Mouse (Mus musculus) neural tube, embryonic 15.5 days (tissue): Measurements from ENCODE around the gene Actr2. TPM values are rescaled to one million over a fixed set of nuclear protein-coding genes. Genes with fewer than 3 reads are reported as not detected.
"Not testable (repeated sequence)": the region's sequence is repeated elsewhere in the genome, so short reads cannot be mapped to it uniquely, and the experiment has no call there.

Experiments used
- ATAC-seq: fragments of 200-750 bp; cut with Nextera tagmentation; 2 replicates; pipeline ENCODE4 v1.8.0; 2017; ENCODE audit warnings: mild to moderate bottlenecking, moderate TSS enrichment, moderate library complexity; ENCODE audit not compliant: low FRiP score
- H3K27ac ChIP-seq: fragments of 300-500 bp; sonication (generic); replicated peaks from 2 replicates; pipeline ENCODE4 v1.5.1; 2015; ENCODE audit warnings: mild to moderate bottlenecking, inconsistent platforms
- H3K27me3 ChIP-seq: fragments of 300-500 bp; sonication (generic); replicated peaks from 2 replicates; pipeline ENCODE4 v1.6.1; 2015; ENCODE audit warnings: inconsistent platforms
- H3K36me3 ChIP-seq: fragments of 300-500 bp; sonication (generic); 2 replicates; pipeline ENCODE4 v1.6.1; 2015; ENCODE audit warnings: inconsistent platforms
- H3K4me1 ChIP-seq: fragments of 300-500 bp; sonication (generic); 2 replicates; pipeline ENCODE4 v1.6.1; 2015; ENCODE audit warnings: inconsistent platforms
- H3K4me2 ChIP-seq: fragments of 300-500 bp; sonication (generic); 2 replicates; pipeline ENCODE4 v1.6.1; 2015; ENCODE audit warnings: inconsistent platforms, mild to moderate bottlenecking, moderate library complexity
- H3K4me3 ChIP-seq: fragments of 300-500 bp; sonication (generic); replicated peaks from 2 replicates; pipeline ENCODE4 v1.5.1; 2015; ENCODE audit warnings: mild to moderate bottlenecking, inconsistent platforms
- H3K9ac ChIP-seq: fragments of 300-500 bp; sonication (generic); replicated peaks from 2 replicates; pipeline ENCODE4 v1.6.1; 2015; ENCODE audit warnings: mild to moderate bottlenecking, inconsistent platforms
- H3K9me3 ChIP-seq: fragments of 300-500 bp; sonication (generic); replicated peaks from 2 replicates; pipeline ENCODE4 v1.6.1; 2016; ENCODE audit warnings: inconsistent platforms
- WGBS: fragments of 180-500 bp; shearing (Covaris S2); methylation state at CpG from one replicate; pipeline ENCODE4 v1.1.7; 2015; ENCODE audit warnings: mixed read lengths; 5-methylcytosine and 5-hydroxymethylcytosine counted together
- polyA plus RNA-seq: library from polyadenylated mRNA; unstranded; fragments of >200 nt; fragmentation: Nextera tagmentation; extraction: Ambion mirVana; gene quantifications from 2 replicates; pipeline ENCODE4 v1.2.1, GENCODE M21; 2015

Gene Actr2
- polyA plus RNA-seq, 1 experiment from 2014 or later, result 168 TPM

- Histone ChIP-seq H3K9ac (no peak overlapping the region), H3K36me3 (no peaks in the 10 kb centered on the region), H3K27ac (no peak overlapping the region), H3K27me3 (no peaks in the 10 kb centered on the region), H3K4me1 (peaks cover 25% of the 10 kb centered on the region), H3K4me3 (no peak overlapping the region), H3K4me2 (no peak overlapping the region), H3K9me3 (no peaks in the 10 kb centered on the region)
- WGBS, result 70% methylated on average over 4 of the region's 4 CpGs
- no peak for ATAC-seq
Observed at GRCm38 (mm10) chr11:20042106-20042505, 70.6 kb downstream of the Actr2 start.

- WGBS, result 21% methylated on average over 6 of the region's 6 CpGs
- Histone ChIP-seq H3K36me3 (no peaks in the 10 kb centered on the region), H3K9me3 (no peaks in the 10 kb centered on the region), H3K27ac (no peak overlapping the region), H3K4me1 (peaks cover 25% of the 10 kb centered on the region), H3K9ac (no peak overlapping the region), H3K4me2 (no peak overlapping the region), H3K4me3 (no peak overlapping the region), H3K27me3 (no peaks in the 10 kb centered on the region)
- no peak for ATAC-seq
Observed at GRCm38 (mm10) chr11:20041164-20041920, 71.4 kb downstream of the Actr2 start.

- Histone ChIP-seq H3K27ac (peak overlapping the region; percentile 56), H3K36me3 (no peaks in the 10 kb centered on the region), H3K4me1 (peaks cover 31% of the 10 kb centered on the region), H3K4me3 (no peak overlapping the region), H3K4me2 (peak overlapping the region; percentile 44), H3K27me3 (no peaks in the 10 kb centered on the region), H3K9me3 (no peaks in the 10 kb centered on the region), H3K9ac (peak overlapping the region; percentile 32)
- ATAC-seq, result peak; percentile 73
- 13% methylated on average over 8 of the region's 8 CpGs for WGBS
Observed at GRCm38 (mm10) chr11:20038723-20039122, 74.0 kb downstream of the Actr2 start.

DNA sequence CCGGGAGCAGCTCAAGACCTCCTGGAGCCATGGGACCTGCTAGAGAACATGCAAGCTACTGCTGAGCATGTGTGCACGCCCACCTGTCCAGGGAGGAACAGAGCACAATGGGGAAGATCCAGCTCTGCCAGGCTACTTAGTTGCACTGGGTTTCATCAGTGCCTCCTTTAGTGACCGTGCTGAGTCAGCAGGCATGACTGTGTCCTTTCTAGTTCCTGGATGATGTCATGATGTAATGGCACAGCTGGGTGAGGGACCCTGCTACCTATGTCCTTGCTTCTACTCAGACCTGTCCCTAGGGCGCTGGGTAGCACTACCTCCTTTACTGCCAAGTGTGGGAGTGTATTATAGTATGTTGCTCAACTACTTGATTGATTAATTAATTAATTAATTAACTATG lies 75.0 kb downstream of the Actr2 start:
- no peaks in the 10 kb centered on the region for H3K36me3 ChIP-seq
- no peaks in the 10 kb centered on the region for H3K27me3 ChIP-seq
- H3K9me3 ChIP-seq, result no peaks in the 10 kb centered on the region
- H3K4me1 ChIP-seq, result peaks cover 28% of the 10 kb centered on the region
- H3K27ac ChIP-seq, result 0 out of 2 replicates have a peak overlapping the region, but pooled peaks have one; percentile 56
- ATAC-seq, result no peak
- no peak overlapping the region for H3K9ac ChIP-seq
- WGBS, result 90% methylated on average over 4 of the region's 4 CpGs
- no peak overlapping the region for H3K4me2 ChIP-seq
- H3K4me3 ChIP-seq, result no peak overlapping the region

- Histone ChIP-seq H3K4me1 (peaks cover 19% of the 10 kb centered on the region), H3K9ac (no peak overlapping the region), H3K27me3 (no peaks in the 10 kb centered on the region), H3K27ac (no peak overlapping the region), H3K9me3 (no peaks in the 10 kb centered on the region), H3K4me3 (no peak overlapping the region), H3K36me3 (no peaks in the 10 kb centered on the region), H3K4me2 (no peak overlapping the region)
- 52% methylated on average over 7 of the region's 7 CpGs for WGBS
- ATAC-seq, result no peak
Observed at GRCm38 (mm10) chr11:20035972-20036371, 76.7 kb downstream of the Actr2 start.

DNA sequence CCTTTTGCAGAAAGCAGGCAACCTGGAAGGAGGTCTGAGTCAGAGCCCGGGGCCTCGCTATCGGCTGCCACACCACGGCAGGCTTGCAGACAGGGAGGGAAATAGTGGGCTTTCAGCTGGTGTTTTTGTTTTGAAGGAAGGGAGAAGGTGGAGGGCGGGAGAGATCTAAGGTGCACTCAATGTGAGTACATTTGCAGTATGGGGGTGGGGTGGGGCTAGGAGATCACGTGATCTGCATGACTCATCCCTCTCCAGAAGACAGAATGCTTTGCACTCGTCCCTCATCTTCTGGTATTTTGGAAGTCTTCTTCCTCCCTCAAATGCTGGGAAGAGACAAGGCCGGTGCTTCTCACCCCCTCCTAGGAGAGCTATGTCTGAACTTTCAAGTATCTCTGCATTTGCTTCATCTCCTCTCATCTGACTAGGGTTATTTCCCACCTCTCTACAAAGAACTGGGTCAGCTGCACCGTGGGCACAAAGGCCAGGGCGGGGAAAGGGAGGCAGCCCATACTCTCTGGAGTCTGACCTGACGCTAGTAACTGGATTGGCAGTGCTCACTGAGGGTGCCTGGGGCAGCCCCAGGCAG lies 77.3 kb downstream of the Actr2 start:
- 60% methylated on average over 11 of the region's 11 CpGs for WGBS

DNA sequence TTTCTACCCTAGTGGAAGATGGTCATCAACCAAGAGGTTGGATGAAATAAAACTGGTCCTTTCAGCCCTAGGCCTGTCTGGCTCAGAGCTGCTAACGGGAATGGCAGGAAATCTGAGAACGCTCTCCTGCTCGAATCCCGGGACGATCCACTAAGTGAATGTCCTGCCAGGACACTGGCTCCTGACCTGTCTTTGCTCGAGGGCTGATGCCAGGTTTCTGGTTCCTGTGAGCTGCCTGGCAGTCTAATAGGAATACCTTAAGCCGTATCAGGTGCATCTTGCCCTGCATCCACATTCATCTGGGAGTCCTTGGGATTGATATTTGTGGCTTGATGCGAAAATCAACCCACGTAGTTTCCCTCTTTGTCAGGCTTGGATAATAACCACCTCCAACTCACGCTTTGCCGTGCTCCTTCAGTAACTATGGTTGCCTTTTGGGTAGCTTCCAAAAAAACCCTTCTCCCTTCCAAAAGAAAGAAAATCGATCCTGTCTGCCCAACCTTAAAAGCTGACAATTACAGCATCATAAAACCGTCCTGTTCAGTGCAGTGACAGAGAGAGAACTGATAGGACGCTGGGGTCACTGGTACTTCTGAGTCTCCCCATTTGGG lies 78.3 kb downstream of the Actr2 start:
- no peaks in the 10 kb centered on the region for H3K36me3 ChIP-seq
- no peak overlapping the region for H3K27ac ChIP-seq
- WGBS, result 62% methylated on average over 14 of the region's 14 CpGs
- H3K27me3 ChIP-seq, result no peaks in the 10 kb centered on the region
- no peak overlapping the region for H3K4me2 ChIP-seq
- H3K4me1 ChIP-seq, result peaks cover 19% of the 10 kb centered on the region
- H3K9ac ChIP-seq, result no peak overlapping the region
- H3K9me3 ChIP-seq, result no peaks in the 10 kb centered on the region
- no peak for ATAC-seq
- H3K4me3 ChIP-seq, result no peak overlapping the region

More for the DNA sequence above, 77.3 kb downstream of the Actr2 start:
- ATAC-seq, result no peak
- H3K4me1 ChIP-seq, result peaks cover 19% of the 10 kb centered on the region
- H3K4me3 ChIP-seq, result no peak overlapping the region
- H3K27ac ChIP-seq, result no peak overlapping the region
- no peak overlapping the region for H3K9ac ChIP-seq
- H3K36me3 ChIP-seq, result no peaks in the 10 kb centered on the region
- H3K27me3 ChIP-seq, result no peaks in the 10 kb centered on the region
- H3K9me3 ChIP-seq, result no peaks in the 10 kb centered on the region
- H3K4me2 ChIP-seq, result no peak overlapping the region

- Histone ChIP-seq H3K4me1 (peaks cover 11% of the 10 kb centered on the region), H3K9me3 (no peaks in the 10 kb centered on the region), H3K27me3 (no peaks in the 10 kb centered on the region), H3K4me2 (no peak overlapping the region), H3K27ac (no peak overlapping the region), H3K9ac (no peak overlapping the region), H3K4me3 (no peak overlapping the region), H3K36me3 (no peaks in the 10 kb centered on the region; the same call in 1 of the 2 replicates)
- no peak for ATAC-seq
- 75% methylated on average over 6 of the region's 6 CpGs for WGBS
Observed at GRCm38 (mm10) chr11:20033541-20034160, 79.1 kb downstream of the Actr2 start.

DNA sequence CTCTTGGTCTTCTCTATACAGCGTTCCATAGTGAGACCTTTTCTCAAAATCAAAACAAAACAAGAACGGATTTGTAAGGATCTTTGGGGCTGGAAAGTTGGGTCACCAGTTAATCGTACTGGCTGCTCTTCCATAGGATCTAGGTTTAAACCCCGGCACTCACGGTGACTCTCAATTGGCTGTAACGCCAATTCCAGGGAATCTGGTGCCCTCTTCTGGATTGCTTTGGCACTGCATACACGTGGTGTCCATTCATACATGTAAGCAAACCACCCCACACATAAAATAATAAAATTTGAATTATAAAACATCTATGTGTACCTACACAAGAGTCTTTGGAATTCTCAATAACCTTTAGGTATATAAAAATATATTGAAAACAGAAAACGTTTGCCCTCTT lies 81.2 kb downstream of the Actr2 start:
- Histone ChIP-seq H3K9me3 (no peaks in the 10 kb centered on the region), H3K4me1 (peaks cover 6% of the 10 kb centered on the region; the same call in 1 of the 2 replicates), H3K4me3 (no peak overlapping the region), H3K9ac (no peak overlapping the region), H3K27ac (no peak overlapping the region), H3K36me3 (no peaks in the 10 kb centered on the region; the same call in 1 of the 2 replicates), H3K27me3 (no peaks in the 10 kb centered on the region), H3K4me2 (no peak overlapping the region)
- 49% methylated on average over 8 of the region's 8 CpGs for WGBS
- ATAC-seq, result no peak

GRCm38 (mm10) chr11:20030973-20031372 lies 81.7 kb downstream of the Actr2 start:
- not testable (repeated sequence) for H3K4me2 ChIP-seq, H3K36me3 ChIP-seq, H3K4me1 ChIP-seq, H3K9me3 ChIP-seq, ATAC-seq, H3K9ac ChIP-seq, H3K27ac ChIP-seq, H3K4me3 ChIP-seq, H3K27me3 ChIP-seq
- 94% methylated on average over 5 of the region's 5 CpGs for WGBS

DNA sequence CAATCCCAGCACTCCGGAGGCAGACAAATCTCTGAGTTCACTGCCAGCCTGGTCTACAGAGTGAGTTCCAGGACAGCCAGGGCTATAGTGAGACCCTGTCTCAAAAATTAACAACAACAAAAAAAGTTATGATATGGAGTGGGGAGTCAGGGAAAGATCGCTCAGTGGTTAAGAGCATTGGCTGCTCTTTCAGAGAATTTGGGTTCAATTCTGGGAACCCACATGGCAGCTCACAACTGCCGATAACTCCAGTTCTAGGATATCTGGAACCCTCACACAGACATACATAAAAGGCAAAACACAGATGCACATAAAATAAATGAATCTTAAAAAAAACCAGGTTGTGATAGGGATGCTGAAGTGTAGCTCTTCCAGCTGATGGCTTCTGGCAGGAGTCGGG lies 83.7 kb downstream of the Actr2 start:
- no peak overlapping the region for H3K4me2 ChIP-seq
- no peaks in the 10 kb centered on the region for H3K9me3 ChIP-seq
- no peaks in the 10 kb centered on the region for H3K27me3 ChIP-seq
- no peak overlapping the region for H3K27ac ChIP-seq
- H3K9ac ChIP-seq, result no peak overlapping the region
- H3K4me3 ChIP-seq, result no peak overlapping the region
- 96% methylated on average over 4 of the region's 4 CpGs for WGBS
- ATAC-seq, result no peak
- H3K4me1 ChIP-seq, result no peaks in the 10 kb centered on the region
- peaks cover 8% of the 10 kb centered on the region; the same call in 1 of the 2 replicates for H3K36me3 ChIP-seq
